Mouse (Mus musculus): ENCODE results near the gene Efcab9.

- TF ChIP-seq CTCF (IDR thresholded peaks at IDR 0.05; ENCODE audit: borderline replicate concordance, insufficient read depth, low read depth, low read length) (no peak), POLR2A (IDR thresholded peaks at IDR 0.05; ENCODE audit: borderline replicate concordance, insufficient read depth, low read length) (no peak)
Measured at GRCm38 (mm10) chr11:32521246-32521645, 10.6 kb downstream of the Efcab9 start.
